Mouse (Mus musculus): ENCODE data around the gene Olfr1061. TPM values are rescaled to one million over a fixed set of nuclear protein-coding genes. Genes with fewer than 3 reads are reported as not detected.
"Not testable (repeated sequence)": the region's sequence is repeated elsewhere in the genome, so short reads cannot be mapped to it uniquely, and the experiment has no call there.

The Olfr1061 gene
- polyA plus RNA-seq, 1 experiment from 2014 or later: not detected

DNA sequence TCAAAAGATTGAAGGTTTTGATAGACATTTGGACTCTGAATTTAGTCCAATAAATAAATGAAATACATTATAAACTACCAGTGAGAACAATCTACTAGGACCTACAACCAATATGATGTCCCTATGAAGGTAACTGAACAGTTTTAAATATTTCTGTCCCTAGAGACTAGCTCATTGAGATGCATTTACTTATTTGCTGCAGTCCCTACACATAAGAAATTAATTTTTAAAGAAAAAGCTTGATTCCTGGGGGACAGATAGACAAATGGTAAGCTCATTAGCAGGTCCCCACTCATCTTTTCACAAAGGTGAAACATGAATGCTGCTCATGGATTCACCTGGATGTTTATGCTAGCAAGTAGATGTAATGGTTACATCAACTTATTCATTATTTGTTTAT, 35.6 kb downstream of the Olfr1061 start, which contains the start of gene Olfr1057:
TSS of gene Olfr1057 (minus strand) at position 101 of the 400 bp plus-strand sequence.
- no peaks in the 10 kb centered on the region for H3K9me3 ChIP-seq (ENCODE audit: control insufficient read depth, low read length)
- H3K27ac ChIP-seq (ENCODE audit: low read depth, low read length): no peak within 1 kb of the TSS
- no peaks in the 10 kb centered on the region for H3K36me3 ChIP-seq (ENCODE audit: control insufficient read depth, insufficient read depth, low read length)
- DNase-seq (ENCODE audit: low spot score): no peak
- H3K4me3 ChIP-seq (ENCODE audit: low read depth, low read length): no peak within 1 kb of the TSS
- no peaks in the 10 kb centered on the region for H3K4me1 ChIP-seq (replicated peaks; ENCODE audit: control insufficient read depth, insufficient read depth, low read length)
- no peak for ATAC-seq (ENCODE audit: low FRiP score)
- H3K9ac ChIP-seq (ENCODE audit: low read depth, low read length): no peak within 1 kb of the TSS
- no peak within 1 kb of the TSS for H3K4me2 ChIP-seq (replicated peaks; ENCODE audit: low read depth, low read length)
- H3K27me3 ChIP-seq (ENCODE audit: control insufficient read depth, insufficient read depth, low read length): no peaks in the 10 kb centered on the region

DNA sequence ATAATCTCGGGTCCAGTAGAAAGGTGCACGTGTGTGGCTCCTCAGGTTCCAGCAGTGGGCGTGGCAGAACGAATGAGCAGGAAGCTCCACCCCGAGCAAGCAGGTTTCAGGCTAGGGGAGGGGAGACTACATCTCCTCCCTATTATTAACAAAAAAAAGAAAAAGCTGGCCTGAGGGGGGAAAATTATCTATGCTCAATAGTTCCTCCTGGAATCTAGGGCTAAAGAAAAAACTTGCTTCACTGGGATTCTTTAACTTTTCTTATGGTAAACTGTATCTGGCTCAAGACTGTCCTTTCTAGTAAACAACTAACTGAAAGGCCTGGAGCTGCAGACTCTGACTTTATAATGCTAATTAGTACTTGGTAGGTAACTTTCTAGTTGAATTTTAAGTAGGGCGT, 47.5 kb downstream of the Olfr1061 start:
- H3K36me3 ChIP-seq (ENCODE audit: control insufficient read depth, insufficient read depth, low read length); H3K9me3 ChIP-seq (ENCODE audit: control insufficient read depth, low read length); H3K27me3 ChIP-seq (ENCODE audit: control insufficient read depth, insufficient read depth, low read length); H3K9ac ChIP-seq (ENCODE audit: low read depth, low read length); ATAC-seq (ENCODE audit: low FRiP score); H3K4me2 ChIP-seq (replicated peaks; ENCODE audit: low read depth, low read length); H3K4me1 ChIP-seq (replicated peaks; ENCODE audit: control insufficient read depth, insufficient read depth, low read length); H3K4me3 ChIP-seq (ENCODE audit: low read depth, low read length); H3K27ac ChIP-seq (ENCODE audit: low read depth, low read length); DNase-seq (ENCODE audit: low spot score): not testable (repeated sequence)
- WGBS: 80% methylated on average over 1 of the region's 6 CpGs

Other genes with a start within 250 kb of the Olfr1061 start
- not detected in 2 replicates for gene Olfr1043, start 246.5 kb downstream of the Olfr1061 start, polyA plus RNA-seq (2014; fragmentation: Nextera tagmentation; extraction: Ambion mirVana)
- gene Olfr1044, start 236.2 kb downstream of the Olfr1061 start, polyA plus RNA-seq (2014; fragmentation: Nextera tagmentation; extraction: Ambion mirVana): not detected in 2 replicates
- gene Olfr52, start 228.4 kb downstream of the Olfr1061 start, polyA plus RNA-seq (2014; fragmentation: Nextera tagmentation; extraction: Ambion mirVana): not detected in 2 replicates
- not detected in 2 replicates for gene Olfr1045, start 211.0 kb downstream of the Olfr1061 start, polyA plus RNA-seq (2014; fragmentation: Nextera tagmentation; extraction: Ambion mirVana)
- not detected in 2 replicates for gene Olfr1046, start 194.7 kb downstream of the Olfr1061 start, polyA plus RNA-seq (2014; fragmentation: Nextera tagmentation; extraction: Ambion mirVana)
- gene Olfr1047, start 182.6 kb downstream of the Olfr1061 start, polyA plus RNA-seq (2014; fragmentation: Nextera tagmentation; extraction: Ambion mirVana): not detected in 2 replicates
- gene Olfr1048, start 173.8 kb downstream of the Olfr1061 start, polyA plus RNA-seq (2014; fragmentation: Nextera tagmentation; extraction: Ambion mirVana): not detected in 2 replicates
- gene Olfr1049, start 155.7 kb downstream of the Olfr1061 start, polyA plus RNA-seq (2014; fragmentation: Nextera tagmentation; extraction: Ambion mirVana): not detected in 2 replicates
- not detected in 2 replicates for gene Olfr1051, start 135.0 kb downstream of the Olfr1061 start, polyA plus RNA-seq (2014; fragmentation: Nextera tagmentation; extraction: Ambion mirVana)
- not detected in 2 replicates for gene Olfr1052, start 121.6 kb downstream of the Olfr1061 start, polyA plus RNA-seq (2014; fragmentation: Nextera tagmentation; extraction: Ambion mirVana)
- gene Olfr1053, start 98.8 kb downstream of the Olfr1061 start, polyA plus RNA-seq (2014; fragmentation: Nextera tagmentation; extraction: Ambion mirVana): not detected in 2 replicates
- gene Olfr1054, start 78.6 kb downstream of the Olfr1061 start, polyA plus RNA-seq (2014; fragmentation: Nextera tagmentation; extraction: Ambion mirVana): not detected in 2 replicates
- not detected in 2 replicates for gene Olfr1055, start 63.8 kb downstream of the Olfr1061 start, polyA plus RNA-seq (2014; fragmentation: Nextera tagmentation; extraction: Ambion mirVana)
- gene Olfr1056, start 51.6 kb downstream of the Olfr1061 start, polyA plus RNA-seq (2014; fragmentation: Nextera tagmentation; extraction: Ambion mirVana): not detected in 2 replicates
- gene Olfr1057, start 35.7 kb downstream of the Olfr1061 start, polyA plus RNA-seq (2014; fragmentation: Nextera tagmentation; extraction: Ambion mirVana): not detected in 2 replicates
- gene Olfr1058, start 25.5 kb downstream of the Olfr1061 start, polyA plus RNA-seq (2014; fragmentation: Nextera tagmentation; extraction: Ambion mirVana): not detected in 2 replicates
- not detected in 2 replicates for gene Olfr1062, start 12.7 kb upstream of the Olfr1061 start, polyA plus RNA-seq (2014; fragmentation: Nextera tagmentation; extraction: Ambion mirVana)
- not detected in 2 replicates for gene Olfr1065, start 36.5 kb upstream of the Olfr1061 start, polyA plus RNA-seq (2014; fragmentation: Nextera tagmentation; extraction: Ambion mirVana)
- gene Olfr1066, start 42.2 kb upstream of the Olfr1061 start, polyA plus RNA-seq (2014; fragmentation: Nextera tagmentation; extraction: Ambion mirVana): not detected in 2 replicates
- gene Olfr228, start 73.3 kb upstream of the Olfr1061 start, polyA plus RNA-seq (2014; fragmentation: Nextera tagmentation; extraction: Ambion mirVana): not detected in 2 replicates
- not detected in 2 replicates for gene Olfr1076, start 94.4 kb upstream of the Olfr1061 start, polyA plus RNA-seq (2014; fragmentation: Nextera tagmentation; extraction: Ambion mirVana)
- not detected in 2 replicates for gene Olfr1079, start 128.4 kb upstream of the Olfr1061 start, polyA plus RNA-seq (2014; fragmentation: Nextera tagmentation; extraction: Ambion mirVana)
- not detected in 2 replicates for gene Olfr1080, start 144.2 kb upstream of the Olfr1061 start, polyA plus RNA-seq (2014; fragmentation: Nextera tagmentation; extraction: Ambion mirVana)
- not detected in 2 replicates for gene Olfr1082, start 184.9 kb upstream of the Olfr1061 start, polyA plus RNA-seq (2014; fragmentation: Nextera tagmentation; extraction: Ambion mirVana)
- not detected in 2 replicates for gene Olfr1084, start 225.7 kb upstream of the Olfr1061 start, polyA plus RNA-seq (2014; fragmentation: Nextera tagmentation; extraction: Ambion mirVana)
- gene Olfr1085, start 248.0 kb upstream of the Olfr1061 start, polyA plus RNA-seq (2014; fragmentation: Nextera tagmentation; extraction: Ambion mirVana): not detected in 2 replicates